Mouse (Mus musculus) c-Kit-positive CD71-negative TER-119-negative erythroid progenitor cells, embryonic 14.5 days (primary cell): Measurements from ENCODE around the gene Cemip.

Experiments used
- DNase-seq: peaks from one replicate; pipeline ENCODE4 v3.0.0-alpha.2; 2013; ENCODE audit warnings: low read depth

Gene Cemip

DNA sequence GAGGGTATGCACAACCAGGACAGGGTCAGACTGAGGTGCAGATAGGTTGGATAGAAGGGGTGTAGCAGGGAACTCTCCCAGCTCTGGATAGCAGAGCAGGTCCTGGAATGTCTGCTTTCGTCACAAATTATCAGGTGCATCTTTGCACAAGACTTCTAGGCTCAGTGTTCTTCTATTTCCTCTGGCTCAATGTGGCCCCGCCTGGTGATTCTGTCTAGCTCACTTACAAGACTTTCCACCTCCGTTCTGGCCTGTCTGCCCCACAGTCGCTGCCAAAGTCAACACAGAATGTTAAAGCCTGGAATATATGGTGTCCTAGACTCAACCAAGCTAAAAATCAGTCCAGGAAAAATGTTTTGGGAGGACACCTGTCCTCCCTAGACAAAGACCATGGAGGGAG lies 57.9 kb downstream of the Cemip start:
- no peak for DNase-seq

DNA sequence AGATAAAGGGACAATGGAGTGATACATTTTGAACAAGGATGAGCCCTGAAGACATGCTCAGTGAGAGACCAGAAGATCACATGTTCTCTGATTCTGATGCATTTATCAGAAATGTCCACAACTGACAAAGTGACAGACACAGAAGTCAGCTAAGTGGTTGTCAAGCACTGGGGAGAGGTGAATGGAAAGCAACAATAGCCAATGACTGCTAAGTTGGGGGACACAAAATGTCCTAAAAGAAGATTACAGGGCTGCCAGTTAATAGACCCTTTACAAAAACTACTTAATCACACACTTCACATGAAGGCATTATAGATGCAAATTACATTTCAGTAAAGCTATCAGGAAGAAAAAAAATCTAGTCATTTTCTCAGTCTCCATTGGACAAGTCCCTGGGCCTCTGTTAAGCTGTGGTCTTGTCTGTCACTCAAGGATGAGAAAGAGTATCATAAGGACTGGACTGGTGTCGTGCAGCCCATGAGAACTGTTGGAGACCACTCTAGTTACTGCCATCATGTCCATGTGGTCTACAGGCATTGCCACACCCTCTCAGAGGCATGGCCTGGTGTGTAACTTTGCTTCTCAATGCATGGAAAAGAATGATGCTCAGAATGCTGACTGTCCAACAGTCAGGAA lies 59.2 kb downstream of the Cemip start:
- DNase-seq, result no peak

DNA sequence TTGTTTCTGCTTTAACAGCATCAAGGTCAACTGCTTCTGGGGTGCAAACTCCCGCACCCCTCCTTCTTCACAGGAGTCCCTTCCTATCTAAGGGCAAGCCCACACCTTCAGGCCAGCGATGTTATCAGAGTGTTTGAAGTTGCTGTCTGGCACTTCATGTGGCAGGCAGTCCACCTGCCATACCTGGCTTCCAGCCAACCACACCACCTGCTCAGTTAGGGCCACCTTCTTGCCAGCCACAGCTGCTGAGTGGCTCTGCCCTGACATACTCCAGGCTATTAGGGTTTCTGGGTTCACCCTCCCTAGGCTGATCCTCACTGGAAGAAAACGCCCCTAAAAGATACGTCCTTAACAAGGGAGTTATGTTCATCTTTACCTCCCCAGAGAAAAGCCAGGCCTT lies 60.2 kb downstream of the Cemip start:
- no peak for DNase-seq

DNA sequence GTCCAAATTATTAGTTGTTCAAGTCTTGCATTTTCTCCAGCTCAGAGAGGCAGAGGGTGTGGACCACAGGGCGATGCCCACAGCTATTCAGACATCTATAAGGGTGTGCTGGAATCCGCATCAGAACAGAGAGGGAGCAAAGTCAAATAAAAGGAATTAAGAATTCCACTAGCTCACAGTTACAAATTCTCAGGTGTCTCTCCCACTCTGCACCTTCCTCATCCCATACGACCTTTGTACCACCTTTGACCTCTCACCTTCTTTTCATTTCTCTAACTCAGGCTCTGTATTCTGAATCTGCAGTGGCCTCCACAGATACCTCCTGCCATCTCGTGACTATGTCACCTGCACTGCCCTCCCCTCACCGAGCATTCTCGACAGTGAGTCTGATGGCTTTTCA lies 62.8 kb downstream of the Cemip start:
- DNase-seq, result no peak

DNA sequence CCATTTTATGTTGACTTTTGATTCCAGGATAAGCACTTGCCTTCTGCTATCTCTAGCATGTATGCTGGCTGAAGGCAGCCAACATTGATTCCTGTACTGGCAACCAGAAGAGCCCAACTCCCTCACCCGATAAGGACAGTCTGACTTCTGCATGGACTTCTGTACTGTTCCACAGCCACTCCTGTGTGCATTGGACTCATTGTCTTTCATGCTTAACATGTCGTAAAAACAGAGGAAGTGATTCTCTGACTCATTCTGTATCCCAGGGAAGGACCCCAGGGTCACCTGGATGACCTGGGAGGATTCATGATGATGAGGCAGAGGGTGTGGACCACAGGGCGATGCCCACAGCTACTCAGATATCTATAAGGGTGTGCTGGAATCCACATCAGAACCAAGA lies 63.8 kb downstream of the Cemip start:
- no peak for DNase-seq

DNA sequence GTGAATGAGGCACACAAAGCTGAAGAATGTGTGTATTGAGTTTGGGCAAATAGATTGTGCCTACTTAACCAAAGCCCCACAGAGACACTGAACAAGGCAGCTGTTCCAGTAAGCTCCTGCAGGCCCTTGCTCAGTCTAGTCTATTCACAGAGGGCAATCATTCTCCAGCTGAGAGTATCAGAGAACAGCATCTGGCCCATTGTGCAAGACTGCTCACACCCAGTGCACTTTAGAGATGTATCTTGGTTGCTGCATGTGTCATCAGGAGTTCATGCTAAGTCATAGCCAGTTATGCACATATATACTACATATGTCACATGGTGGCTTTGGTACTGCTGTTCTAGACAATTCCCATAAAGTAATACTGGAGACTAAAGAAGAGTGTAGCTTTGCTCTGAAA lies 66.9 kb downstream of the Cemip start:
- DNase-seq, result no peak

DNA sequence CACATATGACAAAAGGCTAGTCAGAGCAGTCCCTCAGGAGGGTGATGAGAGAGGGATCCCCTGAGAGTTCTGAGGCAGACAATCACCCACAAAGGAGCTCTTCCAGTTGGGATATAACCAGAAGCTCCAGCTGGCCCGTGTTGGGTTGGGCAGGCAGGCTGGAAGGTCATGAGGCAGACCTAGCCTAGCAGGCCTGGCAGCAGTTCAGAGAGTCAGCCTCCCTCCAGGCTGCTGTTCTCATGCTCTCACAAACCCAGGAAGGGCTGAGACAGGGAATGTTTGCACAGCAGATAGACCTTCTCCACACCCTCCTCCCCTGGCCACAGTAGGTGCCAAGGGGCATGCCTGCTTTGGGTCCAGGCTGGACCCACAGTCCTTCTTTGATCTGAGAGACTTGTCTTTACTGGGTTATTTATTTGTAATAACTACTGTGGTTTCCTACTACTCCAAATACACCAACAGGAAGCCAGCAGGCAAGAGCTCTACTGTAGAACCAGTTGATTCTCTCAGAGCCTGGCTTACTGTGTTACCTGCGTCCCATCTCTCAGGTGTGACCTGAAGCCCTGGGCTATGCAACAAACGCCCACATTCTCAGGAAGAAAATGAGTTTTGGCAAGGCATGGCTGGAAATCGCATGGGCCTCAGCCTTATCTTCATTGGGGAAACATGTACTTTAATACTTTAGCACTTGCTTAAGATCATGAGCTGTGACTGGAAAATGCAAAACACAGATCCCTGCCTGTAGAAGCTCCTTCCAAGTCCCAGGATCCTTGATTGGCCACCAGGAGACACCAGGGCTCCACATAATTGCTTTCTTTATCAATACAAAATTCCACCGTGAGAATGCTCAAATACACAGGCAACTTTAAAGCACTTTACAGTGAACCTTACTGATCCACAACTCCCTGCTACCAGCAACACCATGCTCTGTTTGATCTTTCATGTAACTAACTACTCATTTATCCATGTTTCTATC lies 67.7 kb downstream of the Cemip start:
- DNase-seq, result no peak

DNA sequence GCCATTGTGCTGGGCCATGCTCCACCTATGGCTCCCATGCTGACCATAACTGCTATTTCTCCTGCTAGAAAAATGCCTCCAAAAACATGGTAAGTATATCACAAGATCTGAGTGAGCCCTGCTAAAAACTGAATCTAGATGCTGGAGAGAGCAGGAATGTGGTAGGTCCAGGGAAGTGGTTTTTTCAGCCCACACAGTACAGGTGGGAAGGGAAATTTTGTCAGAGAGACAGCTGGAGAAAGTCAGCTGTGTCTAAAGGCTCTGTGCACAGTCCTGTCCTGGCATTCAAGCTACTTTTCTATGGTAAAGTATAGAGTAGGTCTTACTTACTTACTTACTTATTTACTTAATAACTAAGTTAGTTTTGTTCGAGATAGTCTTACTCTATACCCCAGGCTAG lies 71.3 kb downstream of the Cemip start:
- DNase-seq, result no peak

DNA sequence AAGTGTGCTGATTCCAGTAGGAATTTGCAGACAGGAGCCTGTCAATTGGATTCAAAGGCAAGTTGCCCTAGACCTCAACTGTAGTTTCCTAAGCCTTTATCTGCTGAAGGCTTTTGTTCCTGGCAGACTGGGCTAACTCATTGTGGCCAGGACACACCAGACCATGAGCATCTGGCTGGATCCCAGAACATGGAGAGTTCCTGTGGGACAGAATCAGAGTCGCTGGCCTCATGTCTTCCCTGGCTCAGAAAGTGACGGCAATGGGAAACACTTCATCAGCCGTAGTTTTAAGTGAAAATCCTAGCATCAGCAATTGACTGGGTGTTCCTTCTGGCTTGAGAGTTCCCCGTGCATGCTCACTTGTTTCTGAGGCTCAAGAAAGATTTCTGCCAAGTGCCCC lies 72.6 kb downstream of the Cemip start:
- DNase-seq, result no peak

DNA sequence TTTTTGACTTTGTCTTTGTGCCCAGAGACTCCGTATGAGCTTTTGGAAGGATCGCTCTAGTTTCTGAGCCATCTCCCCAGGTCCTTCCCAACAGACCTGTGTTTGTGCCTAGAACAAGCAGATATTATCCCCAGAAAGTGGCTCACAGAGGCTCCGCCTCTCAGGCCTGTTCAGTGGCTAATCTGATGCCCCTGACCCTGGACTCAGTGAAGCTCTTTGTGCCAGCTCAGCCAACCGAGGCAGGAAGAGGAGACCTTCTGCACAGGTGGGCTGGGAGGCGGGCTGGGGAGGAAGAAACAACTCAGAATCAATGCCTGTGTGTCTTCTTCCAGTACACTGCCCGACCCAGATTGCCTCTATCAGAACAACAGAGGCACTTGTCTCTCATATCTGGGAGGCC lies 81.9 kb downstream of the Cemip start:
- no peak for DNase-seq

DNA sequence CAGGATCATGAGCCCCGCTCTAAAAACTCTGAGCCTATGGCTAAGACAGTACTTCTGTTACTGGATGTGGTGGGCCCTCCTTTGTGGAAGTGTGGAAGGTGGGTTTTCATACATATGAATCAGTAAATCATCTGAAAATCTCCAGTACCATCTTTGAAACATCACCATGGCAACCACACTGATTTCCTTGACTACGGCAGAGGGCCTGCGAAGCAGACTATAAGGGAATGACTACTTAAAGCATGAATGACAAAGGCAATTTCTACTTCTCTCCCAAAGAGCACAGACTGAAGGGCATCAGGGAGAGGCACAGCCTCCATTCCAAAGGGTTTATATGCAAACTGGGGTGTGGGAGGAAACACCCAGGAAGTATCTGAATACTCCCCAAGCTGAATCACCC lies 84.8 kb downstream of the Cemip start:
- DNase-seq, result no peak

DNA sequence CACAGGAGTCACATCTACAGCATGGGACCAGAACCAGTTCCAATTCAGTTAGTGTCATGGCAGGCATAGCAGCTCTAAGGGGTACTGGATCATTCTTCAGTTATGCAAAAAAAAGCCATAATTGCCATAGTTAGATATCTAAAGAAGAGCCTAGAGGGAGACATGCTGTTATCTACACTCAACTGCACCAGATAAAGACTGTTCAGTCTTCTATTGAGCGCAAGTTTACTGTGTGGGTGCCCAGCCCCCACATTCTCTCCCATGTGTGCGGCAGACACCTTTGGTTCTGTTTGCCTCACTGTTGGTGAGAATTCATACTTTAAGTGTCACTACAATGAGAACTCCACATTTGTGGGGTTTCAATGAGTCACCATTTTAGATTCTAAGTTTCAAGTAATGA lies 85.6 kb downstream of the Cemip start:
- no peak for DNase-seq

DNA sequence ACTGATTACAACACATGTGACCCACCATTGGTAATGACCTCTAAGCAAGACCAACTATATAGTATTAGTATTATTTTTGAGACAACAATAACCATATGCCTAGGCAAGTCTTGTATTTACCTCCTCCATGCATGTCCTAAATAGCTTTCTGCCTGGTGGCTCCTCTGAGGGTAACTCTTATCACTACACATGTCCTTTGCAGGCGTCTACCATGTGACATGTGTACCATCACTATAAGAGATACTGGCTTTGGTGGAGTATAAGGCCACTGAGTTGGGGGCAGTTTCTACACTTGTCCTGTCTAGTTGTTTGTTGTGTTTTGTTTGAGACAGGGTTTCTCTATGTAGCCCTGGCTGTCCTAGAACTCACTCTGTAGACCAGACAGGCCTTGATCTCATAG lies 86.7 kb downstream of the Cemip start:
- DNase-seq, result no peak

DNA sequence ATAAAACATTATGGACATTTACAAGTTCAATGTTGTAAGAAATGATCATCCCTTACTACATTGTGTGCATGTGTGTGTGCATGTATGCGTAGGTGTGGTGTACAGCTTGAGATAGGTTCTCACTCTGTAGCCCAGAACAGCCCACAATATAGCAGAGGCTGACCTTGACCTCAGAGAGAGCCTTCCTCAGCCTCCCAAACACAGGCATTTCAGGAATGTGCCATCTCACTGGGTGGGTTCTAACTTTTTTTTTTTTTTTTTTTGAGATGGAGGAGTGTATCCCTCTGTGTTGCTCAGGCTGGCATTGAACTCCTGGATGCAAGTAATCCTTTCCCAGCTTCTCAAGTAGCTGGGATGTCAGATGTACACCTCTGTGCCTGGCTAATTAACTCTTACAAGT lies 92.0 kb downstream of the Cemip start:
- no peak for DNase-seq

DNA sequence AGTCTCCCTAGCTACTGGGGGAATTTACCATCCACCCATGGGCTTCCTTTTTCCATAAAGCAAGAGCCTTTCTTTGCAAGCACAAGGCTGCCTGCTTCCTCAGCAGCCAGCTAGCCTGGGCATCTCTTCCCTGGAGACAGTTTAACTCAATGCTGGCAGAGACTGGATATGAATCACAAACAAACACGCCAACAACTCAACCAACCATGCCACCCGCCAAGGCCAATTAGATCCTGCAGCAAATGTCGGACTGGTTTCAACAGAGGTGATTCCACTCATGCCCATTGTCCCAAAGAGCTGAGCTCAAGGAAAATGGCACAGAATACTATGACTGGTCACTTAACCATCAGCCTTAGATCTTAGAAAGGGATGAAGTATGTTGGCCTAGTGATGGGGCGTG lies 97.0 kb downstream of the Cemip start:
- no peak for DNase-seq

DNA sequence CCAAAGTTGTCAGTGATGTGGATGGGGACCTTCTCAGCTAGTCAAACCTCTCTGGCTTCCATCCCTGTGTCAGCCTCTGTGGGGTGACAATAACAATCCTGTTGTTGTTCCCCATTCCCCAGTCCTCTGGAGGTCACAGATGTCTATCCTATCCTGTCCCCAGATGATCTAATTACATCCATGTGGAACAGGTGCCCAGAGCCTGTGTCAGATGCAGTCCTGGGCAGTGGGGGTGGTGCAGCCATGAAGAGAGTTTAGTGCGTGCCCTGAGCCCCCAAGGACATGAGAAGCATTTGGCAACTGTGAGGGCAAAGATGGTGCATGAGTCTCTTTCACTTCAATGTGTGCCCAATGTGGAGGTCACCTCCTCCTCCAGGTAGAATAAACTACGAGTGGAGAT lies 100.6 kb downstream of the Cemip start:
- DNase-seq, result no peak

DNA sequence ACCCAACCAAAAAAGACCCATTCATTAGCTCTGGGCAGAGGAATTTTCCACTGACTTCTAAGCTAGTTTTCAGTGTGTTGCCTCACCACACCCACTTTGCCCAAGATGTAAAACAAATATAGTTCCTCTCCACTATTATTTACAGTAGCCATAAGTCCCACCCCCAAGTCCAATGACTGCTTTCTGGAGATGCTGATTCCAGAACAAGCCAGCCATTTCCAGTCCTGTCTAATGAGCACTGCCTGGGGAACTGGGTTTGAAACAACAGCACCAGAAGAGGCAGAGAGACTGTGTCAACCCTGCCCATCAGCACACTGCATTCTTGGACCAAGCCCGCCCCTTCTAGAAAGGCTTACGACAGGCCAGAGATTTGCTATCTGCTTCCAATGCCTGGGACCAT lies 103.7 kb downstream of the Cemip start:
- DNase-seq, result no peak

DNA sequence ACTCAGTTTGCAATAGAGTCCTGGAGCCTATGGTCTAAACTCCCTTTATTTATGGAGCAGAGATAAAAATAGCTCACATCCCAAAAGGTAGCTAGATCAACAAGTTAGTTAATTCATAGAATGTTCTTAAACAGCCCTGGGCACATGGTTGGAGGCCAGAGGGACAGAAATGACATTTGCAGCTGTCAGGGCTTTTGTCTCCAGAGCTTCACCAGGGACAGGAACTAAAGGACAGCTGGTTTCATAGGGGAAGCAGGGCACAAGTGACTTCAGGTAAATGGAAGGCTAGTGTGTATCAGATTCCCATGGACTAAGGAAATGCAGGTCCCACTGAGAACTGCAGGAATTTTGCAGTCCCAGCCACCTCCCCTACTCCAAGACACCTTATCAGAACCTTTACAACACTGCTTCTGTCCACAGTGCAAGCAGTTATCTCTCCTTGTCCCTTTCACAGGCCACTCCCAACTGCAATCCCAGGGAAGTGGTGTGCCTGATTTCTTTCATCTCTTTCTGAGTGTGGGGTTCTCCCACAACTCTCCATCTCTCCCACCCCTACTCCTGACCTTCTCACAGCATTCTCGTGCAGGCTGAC lies 107.3 kb downstream of the Cemip start:
- no peak for DNase-seq

DNA sequence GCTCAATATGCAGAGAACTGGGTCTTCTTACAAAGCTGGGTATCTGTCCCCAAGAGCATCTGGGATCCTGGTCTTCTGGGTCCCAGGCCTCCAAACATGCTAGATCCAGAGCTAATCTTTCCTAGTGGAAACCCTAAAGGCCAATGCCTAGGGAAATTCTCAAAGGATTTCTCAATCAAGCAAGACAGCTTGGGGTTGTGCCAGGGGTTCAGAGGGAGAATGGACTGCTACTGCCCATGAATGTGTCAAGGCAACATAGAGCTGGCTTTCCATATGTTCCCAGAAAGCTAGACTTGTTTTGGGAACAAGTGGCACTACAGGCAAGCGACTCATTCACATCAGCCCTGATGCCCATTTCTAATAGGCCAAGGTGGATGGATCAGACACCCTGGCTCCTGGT lies 107.9 kb downstream of the Cemip start:
- no peak for DNase-seq

DNA sequence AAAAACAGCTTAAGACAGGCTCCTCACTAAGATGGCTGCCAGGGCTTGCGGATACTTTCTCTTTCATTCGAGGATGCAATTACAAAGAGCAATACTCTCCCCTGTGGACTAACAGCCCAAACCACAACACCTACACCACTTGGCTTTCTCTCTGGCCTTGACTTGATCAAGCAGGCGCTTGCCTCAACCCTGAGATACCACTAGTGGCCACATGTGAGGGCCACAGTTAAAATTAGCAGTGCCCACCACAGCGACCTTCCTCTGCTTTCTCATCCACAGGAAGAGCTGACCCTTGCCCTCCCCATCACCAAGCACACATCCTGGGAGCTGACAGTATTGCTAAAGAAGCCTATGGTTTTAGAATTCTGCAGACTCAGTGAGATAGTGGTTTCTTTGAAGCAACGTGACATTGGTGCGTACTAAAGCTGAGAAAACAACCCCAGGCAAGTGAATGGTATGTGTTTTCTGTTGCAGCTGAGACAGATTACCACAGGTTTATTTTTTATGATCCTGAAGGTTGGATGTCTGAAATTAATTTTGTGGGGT lies 109.8 kb downstream of the Cemip start:
- DNase-seq, result no peak

DNA sequence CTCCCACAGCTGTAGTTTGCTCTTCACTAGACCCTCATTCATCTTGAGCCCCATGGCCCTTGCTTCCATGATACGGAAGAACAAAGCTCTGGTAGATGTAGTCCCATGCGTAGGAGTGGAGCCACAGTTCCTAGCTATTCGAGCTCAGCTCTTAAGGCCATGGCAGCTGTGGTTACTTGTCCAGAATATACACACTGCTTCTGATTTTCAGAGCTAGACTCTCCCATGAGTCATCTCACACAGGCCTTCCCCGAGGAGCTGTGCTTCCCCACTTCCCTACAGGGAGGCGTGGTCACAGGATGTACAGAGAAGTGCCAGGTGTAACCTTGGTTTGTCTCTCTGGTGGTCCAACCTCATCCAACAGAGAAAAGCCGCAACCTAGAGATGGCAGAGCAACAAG lies 111.0 kb downstream of the Cemip start:
- DNase-seq, result no peak

DNA sequence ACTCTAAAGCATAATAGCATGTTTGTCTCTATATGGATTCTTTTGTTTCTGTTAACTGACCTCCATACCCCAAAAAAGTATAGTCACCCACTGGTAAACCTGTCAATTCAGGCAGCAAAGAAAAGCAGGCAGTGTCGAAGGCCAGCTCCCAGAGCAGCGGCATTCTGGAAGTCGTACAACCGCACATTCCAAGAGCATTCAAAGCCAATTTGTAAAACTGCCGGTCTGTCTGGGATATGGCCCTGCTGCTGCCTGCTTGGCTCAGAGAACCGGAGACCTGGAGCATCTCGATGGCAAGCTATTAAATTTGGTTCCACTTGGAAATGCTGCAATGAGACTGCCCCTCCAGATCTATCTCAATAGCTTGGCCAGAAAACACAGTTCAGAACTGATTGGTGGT lies 113.8 kb downstream of the Cemip start:
- DNase-seq, result no peak
